Mouse (Mus musculus): Measurements from ENCODE around the gene Bcan. TPM values are rescaled to one million over a fixed set of nuclear protein-coding genes. Genes with fewer than 3 reads are reported as not detected.

The Bcan gene
- polyA plus RNA-seq, 1 experiment from 2014 or later: 0.54 TPM

DNA sequence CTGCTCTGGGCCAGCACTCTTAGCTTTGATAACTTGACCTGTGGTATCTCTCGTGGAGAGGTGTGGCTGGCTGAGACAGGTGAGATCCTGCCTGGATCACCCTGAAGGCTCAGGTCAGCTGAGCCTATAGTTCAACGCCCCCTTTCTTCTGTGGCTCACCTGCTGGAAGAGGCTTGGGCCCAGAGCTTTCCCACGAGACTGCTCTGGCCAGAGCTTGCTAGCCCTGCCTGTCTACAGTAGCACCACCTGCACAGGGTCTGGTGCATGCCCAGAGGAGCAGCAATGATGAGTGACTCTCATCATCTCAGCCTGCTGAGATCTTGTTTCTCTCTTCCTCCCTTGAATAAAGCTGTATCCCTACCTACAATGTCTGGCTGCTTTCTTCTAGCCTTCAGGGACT, 19.9 kb downstream of the Bcan start:
- ATAC-seq: no peak
- H3K27me3 ChIP-seq (replicated peaks): no peaks in the 10 kb centered on the region
- no peak overlapping the region for H3K4me2 ChIP-seq (replicated peaks)
- no peaks in the 10 kb centered on the region for H3K36me3 ChIP-seq
- H3K27ac ChIP-seq: 0 out of 2 replicates have a peak overlapping the region, but pooled peaks have one; percentile 17
- peaks cover 53% of the 10 kb centered on the region for H3K4me1 ChIP-seq (replicated peaks)
- WGBS: 56% methylated on average over 3 of the region's 3 CpGs
- no peak overlapping the region for H3K9ac ChIP-seq
- H3K4me3 ChIP-seq (replicated peaks): no peak overlapping the region
- no peaks in the 10 kb centered on the region for H3K9me3 ChIP-seq

DNA sequence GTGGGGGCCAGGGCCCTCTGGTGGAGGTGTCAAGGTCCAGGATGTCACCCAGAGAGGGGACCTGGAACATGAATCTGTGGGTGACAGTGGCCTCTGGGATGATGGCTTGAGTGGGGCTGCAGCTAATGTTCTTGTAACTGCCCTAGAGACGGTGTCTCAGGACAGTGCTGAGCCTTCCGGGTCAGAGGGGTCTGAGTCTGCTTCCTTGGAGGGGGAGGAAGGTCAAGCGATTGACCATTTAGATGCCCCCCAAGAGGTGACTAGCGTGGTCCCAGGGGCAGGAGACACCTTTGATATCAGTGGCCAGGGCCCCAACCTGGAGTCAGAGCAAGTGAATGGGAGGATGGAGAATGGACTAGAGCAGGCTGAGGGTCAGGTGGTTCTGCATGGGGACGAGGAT, 20.5 kb downstream of the Bcan start:
- H3K27ac ChIP-seq: no peak overlapping the region
- no peak for ATAC-seq
- no peaks in the 10 kb centered on the region for H3K27me3 ChIP-seq (replicated peaks)
- H3K9me3 ChIP-seq: no peaks in the 10 kb centered on the region
- H3K9ac ChIP-seq: no peak overlapping the region
- H3K4me2 ChIP-seq (replicated peaks): no peak overlapping the region
- no peaks in the 10 kb centered on the region for H3K36me3 ChIP-seq
- H3K4me1 ChIP-seq (replicated peaks): peaks cover 54% of the 10 kb centered on the region
- H3K4me3 ChIP-seq (replicated peaks): no peak overlapping the region
- 85% methylated on average over 5 of the region's 5 CpGs for WGBS

DNA sequence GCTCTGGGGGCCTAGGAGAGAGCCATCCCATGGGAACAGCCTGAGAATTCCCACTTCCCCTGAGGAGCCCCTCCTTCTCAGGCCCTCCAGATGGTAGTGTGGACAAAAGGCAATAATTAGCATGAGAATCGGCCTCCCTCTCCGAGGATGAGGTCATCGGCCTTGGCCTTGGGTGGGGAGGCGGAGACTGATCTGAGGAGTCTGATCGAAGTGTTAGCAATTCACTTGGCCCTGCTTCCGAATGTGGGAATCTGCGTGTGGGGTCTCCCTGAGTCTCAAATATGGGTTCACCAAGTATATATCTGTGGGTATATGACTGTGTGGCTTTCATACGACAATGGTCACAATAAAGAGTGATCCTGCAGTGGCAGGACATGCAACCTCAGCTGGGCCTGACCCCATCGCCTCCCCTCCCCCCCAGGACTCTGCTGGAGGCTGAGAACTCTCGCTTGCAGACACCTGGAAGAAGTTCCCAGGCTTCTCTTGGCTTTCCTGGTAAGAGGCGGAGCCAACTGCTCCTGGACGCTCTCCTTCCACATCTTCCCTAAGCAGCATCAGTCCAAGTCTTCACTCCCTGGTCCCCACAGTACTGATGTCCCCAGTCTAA, 25.5 kb downstream of the Bcan start:
- Histone ChIP-seq H3K36me3 (no peaks in the 10 kb centered on the region), H3K4me3 (replicated peaks) (peak overlapping the region; percentile 64), H3K27ac (peak overlapping the region; percentile 52), H3K9me3 (no peaks in the 10 kb centered on the region), H3K4me1 (replicated peaks) (peaks cover 49% of the 10 kb centered on the region), H3K4me2 (replicated peaks) (peak overlapping the region; percentile 96), H3K9ac (peak overlapping the region; percentile 9; the same call in 1 of the 2 replicates), H3K27me3 (replicated peaks) (peaks cover 10% of the 10 kb centered on the region)
- ATAC-seq: peak; percentile 38; the same call in 1 of the 2 replicates
- WGBS: 27% methylated on average over 12 of the region's 12 CpGs

DNA sequence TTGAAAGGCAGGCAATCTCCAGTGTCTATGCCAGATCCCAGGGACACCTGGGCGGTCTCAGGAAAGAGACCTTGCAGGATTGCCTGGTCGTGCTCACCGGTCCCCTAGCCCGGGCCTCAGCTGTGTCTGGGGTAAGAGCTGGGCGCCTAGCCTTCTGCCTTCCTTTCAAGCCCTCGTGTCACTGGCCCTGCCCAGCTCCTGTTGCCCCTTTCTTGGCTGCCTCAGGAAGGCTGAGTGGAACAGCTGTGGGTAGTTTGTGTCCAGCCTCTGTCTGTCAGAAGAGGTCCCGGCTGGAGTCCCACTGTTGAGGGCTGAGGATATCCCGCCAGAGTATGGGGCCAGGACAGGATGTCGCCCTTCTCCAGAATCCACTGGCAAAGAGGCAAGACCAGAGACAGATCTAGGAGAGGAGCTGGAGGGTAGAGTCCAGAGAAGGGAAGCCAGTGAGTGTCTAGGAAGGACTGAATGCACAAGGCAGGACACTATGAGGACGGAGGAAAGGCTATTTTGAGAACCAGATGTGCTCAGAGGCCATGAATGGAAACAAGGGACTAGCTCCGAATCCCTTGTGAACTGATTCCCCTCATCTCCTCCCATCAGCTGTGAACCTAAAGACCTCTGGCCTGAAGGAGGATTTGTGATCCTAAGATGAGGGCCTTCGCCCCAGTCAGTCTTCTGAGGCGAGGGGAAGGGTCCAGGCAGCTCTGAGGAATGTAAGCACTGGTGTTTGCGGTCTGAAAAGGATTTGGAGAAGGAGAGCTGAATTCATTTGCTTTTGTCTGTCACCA, 26.2 kb downstream of the Bcan start:
- 45% methylated on average over 14 of the region's 14 CpGs for WGBS
- Histone ChIP-seq H3K9me3 (no peaks in the 10 kb centered on the region), H3K4me3 (replicated peaks) (peak overlapping the region; percentile 64), H3K36me3 (no peaks in the 10 kb centered on the region), H3K4me2 (replicated peaks) (peak overlapping the region; percentile 96), H3K4me1 (replicated peaks) (peaks cover 47% of the 10 kb centered on the region), H3K27ac (peak overlapping the region; percentile 52), H3K27me3 (replicated peaks) (peaks cover 10% of the 10 kb centered on the region), H3K9ac (peak overlapping the region; percentile 9; the same call in 1 of the 2 replicates)
- ATAC-seq: no peak

DNA sequence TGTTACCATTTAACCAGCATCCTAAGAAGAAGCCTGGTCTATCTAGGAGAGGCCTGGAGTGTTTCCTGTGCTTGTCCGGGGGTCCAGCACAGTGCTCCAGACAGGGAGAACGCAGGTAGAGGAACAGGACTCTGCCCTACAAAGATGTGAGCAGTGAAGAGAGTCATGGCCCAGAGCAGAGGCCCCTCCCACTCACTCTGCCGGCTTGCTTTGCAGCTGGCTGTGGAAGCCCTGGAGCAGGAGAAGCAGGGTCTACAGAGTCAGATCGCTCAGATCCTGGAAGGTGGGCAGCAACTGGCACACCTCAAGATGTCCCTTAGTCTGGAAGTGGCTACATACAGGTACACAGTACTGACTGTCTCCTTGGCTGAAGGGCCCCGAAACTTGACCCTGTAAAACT, 27.3 kb downstream of the Bcan start:
- WGBS: 27% methylated on average over 5 of the region's 5 CpGs
- Histone ChIP-seq H3K4me3 (replicated peaks) (peak overlapping the region; percentile 64), H3K27me3 (replicated peaks) (peaks cover 13% of the 10 kb centered on the region), H3K4me1 (replicated peaks) (peaks cover 47% of the 10 kb centered on the region), H3K9me3 (no peaks in the 10 kb centered on the region), H3K4me2 (replicated peaks) (peak overlapping the region; percentile 96), H3K27ac (no peak overlapping the region), H3K36me3 (no peaks in the 10 kb centered on the region), H3K9ac (peak overlapping the region; percentile 68)
- ATAC-seq: peak; percentile 29

DNA sequence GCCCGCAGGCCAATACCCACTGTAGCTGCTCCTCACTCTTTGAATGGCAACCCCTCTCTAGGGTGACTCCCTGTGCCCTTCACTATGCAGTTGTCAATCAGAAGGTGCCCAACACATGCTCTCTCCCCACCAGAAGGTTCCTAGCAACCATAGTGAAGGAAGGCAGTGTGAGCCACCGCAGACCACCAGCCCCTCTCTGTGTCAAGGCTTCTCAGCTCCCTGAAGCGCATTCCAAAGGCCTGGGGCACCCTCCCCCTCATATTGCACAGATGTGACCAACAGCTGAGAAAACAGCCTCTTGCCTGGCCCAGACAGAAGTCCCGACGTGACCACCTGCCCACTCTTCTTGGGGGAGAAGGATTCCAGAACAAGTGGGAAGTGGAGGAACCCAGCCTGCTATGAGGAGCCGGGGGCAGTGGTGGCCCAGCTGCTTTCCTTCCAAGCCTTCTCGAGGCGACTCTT, 27.8 kb downstream of the Bcan start:
- H3K36me3 ChIP-seq: no peaks in the 10 kb centered on the region
- ATAC-seq: no peak
- peak overlapping the region; percentile 68 for H3K9ac ChIP-seq
- H3K9me3 ChIP-seq: no peaks in the 10 kb centered on the region
- H3K27me3 ChIP-seq (replicated peaks): peaks cover 13% of the 10 kb centered on the region
- peak overlapping the region; percentile 96 for H3K4me2 ChIP-seq (replicated peaks)
- peak overlapping the region; percentile 64 for H3K4me3 ChIP-seq (replicated peaks)
- WGBS: 22% methylated on average over 8 of the region's 8 CpGs
- H3K27ac ChIP-seq: peak overlapping the region; percentile 73; the same call in 1 of the 2 replicates
- H3K4me1 ChIP-seq (replicated peaks): peaks cover 47% of the 10 kb centered on the region

DNA sequence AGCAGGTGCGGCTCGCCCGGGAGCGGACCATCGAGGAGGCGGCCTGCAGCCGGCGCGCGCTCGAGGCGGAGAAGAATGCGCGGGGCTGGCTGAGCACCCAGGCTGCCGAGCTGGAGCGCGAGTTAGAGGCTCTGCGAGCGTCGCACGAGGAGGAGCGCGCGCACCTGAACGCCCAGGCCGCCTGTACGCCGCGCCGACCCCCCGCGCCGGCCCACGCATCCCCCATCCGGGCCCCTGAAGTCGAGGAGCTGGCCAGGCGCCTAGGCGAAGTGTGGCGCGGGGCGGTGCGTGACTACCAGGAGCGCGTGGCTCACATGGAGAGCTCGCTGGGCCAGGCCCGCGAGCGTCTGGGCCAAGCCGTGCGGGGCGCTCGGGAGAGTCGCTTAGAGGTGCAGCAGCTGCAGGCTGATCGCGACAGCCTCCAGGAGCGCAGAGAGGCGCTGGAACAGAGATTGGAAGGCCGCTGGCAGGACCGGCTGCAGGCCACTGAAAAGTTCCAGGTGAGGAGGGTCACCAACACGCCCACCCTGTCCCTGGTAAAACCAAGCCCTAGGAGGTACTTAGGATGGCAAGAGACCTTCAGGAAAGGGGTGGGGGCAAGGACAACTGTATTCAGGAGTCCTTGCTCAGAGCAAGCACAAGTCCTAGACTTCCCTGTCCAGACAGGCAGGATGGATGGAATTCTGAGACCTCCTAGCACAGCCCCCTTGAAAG, 28.4 kb downstream of the Bcan start:
- peak; percentile 34 for ATAC-seq
- peak overlapping the region; percentile 73 for H3K27ac ChIP-seq
- under 1% methylated on average over 60 of the region's 60 CpGs for WGBS

DNA sequence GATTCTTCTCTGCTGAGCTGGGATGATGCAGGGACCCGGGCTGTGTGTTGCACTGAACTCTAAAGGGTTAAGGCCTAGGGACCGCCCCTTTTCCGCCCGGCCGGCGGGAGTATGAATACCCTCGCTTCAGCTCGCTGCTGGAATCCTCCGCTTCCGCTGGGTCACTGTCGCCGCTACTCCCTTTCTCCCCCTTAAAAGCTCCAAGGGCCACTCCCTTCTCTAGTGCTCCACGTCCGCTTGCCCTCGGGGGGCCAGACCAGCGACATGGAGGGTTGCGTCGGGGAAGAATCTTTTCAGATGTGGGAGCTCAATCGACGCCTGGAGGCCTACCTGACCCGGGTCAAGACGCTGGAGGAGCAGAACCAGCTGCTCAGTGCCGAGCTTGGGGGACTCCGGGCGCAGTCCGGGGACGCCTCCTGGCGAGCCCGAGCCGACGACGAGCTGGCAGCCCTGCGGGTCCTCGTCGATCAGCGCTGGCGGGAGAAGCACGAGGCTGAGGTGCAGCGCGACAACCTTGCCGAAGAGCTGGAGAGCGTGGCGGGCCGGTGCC, 29.0 kb downstream of the Bcan start, which contains the start of gene Nes:
Gene Nes (plus strand): TSS at position 140 of the 550 bp plus-strand sequence.
- H3K27me3 ChIP-seq (replicated peaks): peaks cover 13% of the 10 kb centered on the region
- peak within 1 kb of the TSS; percentile 68 for H3K9ac ChIP-seq
- peak; percentile 73 for ATAC-seq
- H3K4me1 ChIP-seq (replicated peaks): peaks cover 47% of the 10 kb centered on the region
- H3K9me3 ChIP-seq: no peaks in the 10 kb centered on the region
- peak within 1 kb of the TSS; percentile 64 for H3K4me3 ChIP-seq (replicated peaks)
- H3K27ac ChIP-seq: peak within 1 kb of the TSS; percentile 73
- WGBS: under 1% methylated on average over 44 of the region's 44 CpGs
- H3K36me3 ChIP-seq: no peaks in the 10 kb centered on the region
- H3K4me2 ChIP-seq (replicated peaks): peak within 1 kb of the TSS; percentile 96

More for the DNA sequence above, 28.4 kb downstream of the Bcan start:
- no peaks in the 10 kb centered on the region for H3K9me3 ChIP-seq
- H3K27me3 ChIP-seq (replicated peaks): peaks cover 13% of the 10 kb centered on the region
- H3K4me3 ChIP-seq (replicated peaks): peak overlapping the region; percentile 64
- H3K4me2 ChIP-seq (replicated peaks): peak overlapping the region; percentile 96
- peaks cover 47% of the 10 kb centered on the region for H3K4me1 ChIP-seq (replicated peaks)
- H3K9ac ChIP-seq: peak overlapping the region; percentile 68
- no peaks in the 10 kb centered on the region for H3K36me3 ChIP-seq

DNA sequence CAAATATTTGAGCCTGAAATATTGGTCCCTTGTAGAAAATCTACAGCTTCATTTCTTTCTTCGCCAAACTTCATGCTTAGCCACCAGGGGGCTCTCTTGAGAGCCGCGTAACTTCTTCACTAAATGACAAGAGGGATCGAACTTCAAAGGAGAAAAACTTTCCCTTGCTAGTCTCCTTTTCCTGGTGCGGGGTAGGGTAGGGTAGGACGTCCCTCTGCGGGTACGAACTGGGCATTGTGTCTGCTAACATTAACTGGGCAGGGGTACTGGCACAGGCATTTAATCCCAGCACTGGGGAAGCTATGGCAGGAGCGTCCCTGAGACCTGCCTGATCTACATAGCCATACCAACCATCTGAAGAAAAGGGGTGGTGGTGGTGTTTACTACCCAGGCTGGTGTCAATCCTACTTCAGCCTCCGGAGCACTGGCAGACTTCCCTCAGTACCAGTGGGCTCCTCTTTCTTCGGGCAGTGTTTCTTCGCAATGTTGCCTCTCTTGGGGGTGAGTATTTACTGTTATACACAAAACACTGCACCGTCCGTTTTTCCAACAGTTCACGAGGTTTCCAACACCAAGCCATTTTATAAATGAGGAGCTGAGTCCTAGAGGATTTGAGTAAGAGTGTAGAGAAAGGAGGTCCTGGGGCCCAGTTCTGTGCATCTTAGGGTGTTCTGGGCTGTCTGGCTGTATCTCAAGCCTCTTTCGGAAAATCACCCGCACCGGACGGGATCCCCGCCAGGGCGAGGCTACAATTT, 29.7 kb downstream of the Bcan start:
- H3K9ac ChIP-seq: peak overlapping the region; percentile 68
- H3K4me2 ChIP-seq (replicated peaks): peak overlapping the region; percentile 96
- ATAC-seq: peak; percentile 27
- no peaks in the 10 kb centered on the region for H3K9me3 ChIP-seq
- peaks cover 47% of the 10 kb centered on the region for H3K4me1 ChIP-seq (replicated peaks)
- no peaks in the 10 kb centered on the region for H3K36me3 ChIP-seq
- peaks cover 13% of the 10 kb centered on the region for H3K27me3 ChIP-seq (replicated peaks)
- H3K27ac ChIP-seq: peak overlapping the region; percentile 73
- under 1% methylated on average over 21 of the region's 21 CpGs for WGBS
- H3K4me3 ChIP-seq (replicated peaks): peak overlapping the region; percentile 64

DNA sequence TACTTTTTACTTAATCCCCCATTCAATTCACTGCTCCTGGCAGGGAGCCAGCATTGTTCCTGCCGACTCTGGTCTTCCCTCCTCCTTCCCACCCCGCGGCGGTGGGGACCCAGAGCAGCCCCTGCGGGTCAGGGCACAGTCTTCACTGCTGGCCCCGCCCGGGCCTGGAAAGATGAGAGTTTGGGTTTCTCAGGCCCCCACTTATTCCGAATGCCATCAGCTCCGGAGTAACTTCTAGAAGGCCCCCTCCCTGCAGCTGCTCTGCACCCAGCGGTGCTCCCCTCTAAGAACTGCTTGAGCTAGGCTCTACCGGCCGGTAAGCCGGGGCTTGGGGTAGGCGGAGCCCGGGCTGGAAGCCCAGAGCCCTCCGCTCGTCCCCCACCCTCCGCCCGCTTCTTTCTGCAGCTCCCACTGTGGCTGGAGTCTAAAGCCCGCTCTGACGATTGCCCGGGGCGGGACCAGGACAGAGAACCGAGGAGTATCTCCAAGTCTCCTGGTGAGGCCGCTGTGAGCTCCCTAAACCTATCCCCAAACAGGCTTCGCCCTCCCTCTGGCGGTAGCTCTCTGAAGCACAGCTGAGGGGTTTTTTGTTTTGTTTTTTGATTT, 39.3 kb downstream of the Bcan start:
- Histone ChIP-seq H3K4me2 (replicated peaks) (peak overlapping the region; percentile 84), H3K9ac (peak overlapping the region; percentile 59), H3K27me3 (replicated peaks) (0 out of 2 replicates have a peak, but pooled peaks cover 3% of the 10 kb centered on the region), H3K4me3 (replicated peaks) (peak overlapping the region; percentile 46), H3K9me3 (no peaks in the 10 kb centered on the region), H3K4me1 (replicated peaks) (peaks cover 15% of the 10 kb centered on the region), H3K27ac (peak overlapping the region; percentile 89), H3K36me3 (no peaks in the 10 kb centered on the region)
- WGBS: under 1% methylated on average over 27 of the region's 27 CpGs
- peak; percentile 99 for ATAC-seq

DNA sequence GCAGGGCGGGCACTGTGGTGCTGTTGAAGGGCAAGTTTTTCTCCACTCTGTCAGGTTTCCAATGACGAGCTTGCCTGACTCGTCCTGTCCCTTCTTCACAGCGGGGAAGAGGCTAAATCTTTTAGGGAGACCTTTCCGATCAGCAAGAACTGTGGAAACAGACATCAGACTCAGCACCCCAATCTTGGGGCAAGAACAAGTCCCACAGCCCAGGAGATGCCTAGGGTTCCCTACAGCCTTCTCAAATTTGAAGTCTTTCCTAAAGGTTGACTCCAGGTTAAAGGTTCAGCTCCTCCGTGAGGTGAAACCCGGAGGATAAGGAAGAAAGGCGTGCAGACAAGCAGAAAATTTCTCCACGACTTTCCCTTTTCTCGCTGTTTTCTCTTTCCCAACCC, 39.8 kb downstream of the Bcan start:
- H3K27ac ChIP-seq: peak overlapping the region; percentile 89
- H3K4me1 ChIP-seq (replicated peaks): peaks cover 15% of the 10 kb centered on the region
- H3K4me2 ChIP-seq (replicated peaks): peak overlapping the region; percentile 84
- peak overlapping the region; percentile 46 for H3K4me3 ChIP-seq (replicated peaks)
- H3K36me3 ChIP-seq: no peaks in the 10 kb centered on the region
- WGBS: 8% methylated on average over 10 of the region's 10 CpGs
- ATAC-seq: no peak
- peak overlapping the region; percentile 59; the same call in 1 of the 2 replicates for H3K9ac ChIP-seq
- H3K27me3 ChIP-seq (replicated peaks): 0 out of 2 replicates have a peak, but pooled peaks cover 3% of the 10 kb centered on the region
- no peaks in the 10 kb centered on the region for H3K9me3 ChIP-seq

Data from intestine, embryonic 15.5 days (tissue).